Mouse (Mus musculus): ENCODE measurements around the gene Atg9b. TPM values are rescaled to one million over a fixed set of nuclear protein-coding genes. Genes with fewer than 3 reads are reported as not detected.

Atg9b gene
- polyA plus RNA-seq, 1 experiment from 2014 or later: 0.48 TPM

DNA sequence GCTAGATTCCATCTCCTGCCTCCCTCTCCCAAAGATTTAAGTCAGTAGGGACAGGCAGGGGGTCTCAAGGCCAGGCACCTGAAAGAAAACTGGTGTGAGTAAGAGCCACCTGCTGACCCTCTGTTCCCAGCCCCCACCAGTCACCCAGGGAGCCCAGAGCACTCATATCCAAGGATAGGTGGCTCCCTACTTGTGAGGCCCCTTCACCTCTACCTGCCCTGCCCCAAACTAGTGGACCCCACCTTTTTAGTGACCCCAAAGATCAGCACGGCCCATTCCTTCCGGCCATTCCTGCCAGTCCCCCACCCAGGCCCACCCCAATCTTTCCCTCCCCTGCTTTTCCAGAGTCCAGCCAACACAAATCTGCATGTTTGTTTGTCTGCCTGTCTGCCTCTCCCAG is 28.5 kb downstream of the Atg9b start:
- DNase-seq (ENCODE audit: low spot score) (no peak), ATAC-seq (no peak)
- H3K4me2 ChIP-seq (ENCODE audit: low read length): no peak overlapping the region
- 66% methylated on average over 2 of the region's 2 CpGs for WGBS
- H3K4me1 ChIP-seq (ENCODE audit: control insufficient read depth, insufficient read depth, low read length): no peaks in the 10 kb centered on the region
- H3K9me3 ChIP-seq (replicated peaks; ENCODE audit: control insufficient read depth, low read length): no peaks in the 10 kb centered on the region
- no peak overlapping the region for H3K9ac ChIP-seq (ENCODE audit: low read length)
- H3K27me3 ChIP-seq (replicated peaks; ENCODE audit: control insufficient read depth, insufficient read depth, low read length): no peaks in the 10 kb centered on the region
- H3K36me3 ChIP-seq (ENCODE audit: control insufficient read depth, insufficient read depth, low read length): no peaks in the 10 kb centered on the region
- no peak overlapping the region for H3K4me3 ChIP-seq (ENCODE audit: low read depth, low read length)
- H3K27ac ChIP-seq (ENCODE audit: low read depth, low read length): no peak overlapping the region

DNA sequence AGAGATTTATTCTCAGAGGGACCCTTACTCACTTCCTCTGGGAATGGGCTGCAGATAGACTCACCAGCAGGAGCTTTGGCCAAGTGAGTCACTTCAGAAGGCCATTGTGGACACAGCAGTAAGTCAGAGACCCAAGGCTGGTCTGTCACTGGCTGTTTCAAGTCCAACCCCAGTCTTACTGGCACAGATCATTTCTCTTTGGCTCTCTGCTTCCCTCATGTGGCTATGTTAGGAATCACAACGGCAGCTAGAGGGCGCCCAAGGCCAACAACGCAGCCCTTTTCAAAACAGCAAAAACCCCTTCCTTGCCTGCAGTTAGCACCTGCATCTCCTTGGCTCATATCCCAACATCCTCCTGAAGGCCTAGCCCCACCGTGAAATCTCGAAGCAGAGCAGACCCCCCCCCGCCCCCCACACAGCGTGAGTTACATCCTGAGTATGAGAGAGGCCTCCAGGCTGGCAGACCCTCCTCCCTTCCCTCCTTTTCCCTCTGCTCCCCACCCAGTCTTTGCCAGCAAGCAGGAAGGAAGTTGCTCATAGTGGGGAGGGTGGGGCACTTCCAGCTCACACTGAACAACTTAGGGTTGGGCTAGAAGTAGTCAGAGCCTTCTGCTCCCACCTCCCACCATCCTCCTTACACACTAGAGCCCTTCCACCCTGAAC is 31.0 kb downstream of the Atg9b start:
- Histone ChIP-seq H3K27me3 (replicated peaks; ENCODE audit: control insufficient read depth, insufficient read depth, low read length) (no peaks in the 10 kb centered on the region), H3K36me3 (ENCODE audit: control insufficient read depth, insufficient read depth, low read length) (no peaks in the 10 kb centered on the region), H3K27ac (ENCODE audit: low read depth, low read length) (peak overlapping the region; percentile 14; the same call in 1 of the 2 replicates), H3K4me2 (ENCODE audit: low read length) (no peak overlapping the region), H3K9ac (ENCODE audit: low read length) (no peak overlapping the region), H3K4me3 (ENCODE audit: low read depth, low read length) (no peak overlapping the region), H3K9me3 (replicated peaks; ENCODE audit: control insufficient read depth, low read length) (no peaks in the 10 kb centered on the region), H3K4me1 (ENCODE audit: control insufficient read depth, insufficient read depth, low read length) (no peaks in the 10 kb centered on the region)
- ATAC-seq: peak; percentile 64
- DNase-seq (ENCODE audit: low spot score): peak; percentile 87
- WGBS: 0% methylated on average over 7 of the region's 7 CpGs

DNA sequence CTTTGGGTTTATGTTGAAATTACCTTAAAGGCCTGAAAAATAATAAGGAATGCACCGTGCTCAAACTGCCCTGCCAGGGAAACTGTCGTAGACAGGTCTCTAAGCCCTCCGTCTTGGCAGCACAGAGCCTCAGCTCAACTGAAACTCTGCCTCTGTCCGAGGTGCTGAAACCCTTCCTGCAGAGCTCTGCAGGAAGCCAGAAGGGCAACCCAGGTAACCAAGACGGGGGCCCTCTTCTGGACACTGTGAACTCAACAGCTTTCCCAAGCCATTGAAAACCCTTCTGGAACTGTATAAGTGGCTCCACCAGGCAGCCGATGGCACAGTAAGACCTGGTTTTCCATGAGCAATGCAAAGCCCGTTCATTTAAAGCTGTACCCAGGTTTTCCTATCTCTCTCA is 34.5 kb downstream of the Atg9b start:
- Histone ChIP-seq H3K9ac (ENCODE audit: low read length) (no peak overlapping the region), H3K4me1 (ENCODE audit: control insufficient read depth, insufficient read depth, low read length) (peaks cover 6% of the 10 kb centered on the region), H3K9me3 (replicated peaks; ENCODE audit: control insufficient read depth, low read length) (no peaks in the 10 kb centered on the region), H3K4me2 (ENCODE audit: low read length) (no peak overlapping the region), H3K36me3 (ENCODE audit: control insufficient read depth, insufficient read depth, low read length) (no peaks in the 10 kb centered on the region), H3K27ac (ENCODE audit: low read depth, low read length) (no peak overlapping the region), H3K4me3 (ENCODE audit: low read depth, low read length) (no peak overlapping the region), H3K27me3 (replicated peaks; ENCODE audit: control insufficient read depth, insufficient read depth, low read length) (no peaks in the 10 kb centered on the region)
- DNase-seq (ENCODE audit: low spot score) (peak; percentile 82), ATAC-seq (no peak)
- WGBS: 13% methylated on average over 7 of the region's 7 CpGs

DNA sequence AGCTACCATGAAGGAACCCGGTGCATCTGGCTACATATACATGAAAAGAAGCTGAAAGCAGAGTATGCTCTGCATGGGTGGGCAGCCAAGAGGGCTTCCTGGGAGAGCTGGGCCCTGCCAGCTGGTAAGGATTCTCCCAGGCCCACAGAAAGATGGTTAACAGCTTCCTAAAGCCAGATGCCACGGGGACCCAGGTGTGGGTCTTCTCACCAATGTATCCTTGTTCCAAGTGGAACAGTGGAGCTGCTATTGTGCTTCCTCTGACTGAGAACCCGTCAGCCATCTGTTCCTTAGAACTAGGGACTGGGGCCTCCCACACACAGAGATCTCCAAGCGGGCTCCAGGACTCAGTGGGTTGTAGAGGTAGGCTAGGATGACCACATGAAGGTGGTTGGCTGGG is 35.2 kb downstream of the Atg9b start:
- Histone ChIP-seq H3K4me1 (ENCODE audit: control insufficient read depth, insufficient read depth, low read length) (peaks cover 10% of the 10 kb centered on the region), H3K27ac (ENCODE audit: low read depth, low read length) (no peak overlapping the region), H3K9me3 (replicated peaks; ENCODE audit: control insufficient read depth, low read length) (no peaks in the 10 kb centered on the region), H3K27me3 (replicated peaks; ENCODE audit: control insufficient read depth, insufficient read depth, low read length) (no peaks in the 10 kb centered on the region), H3K36me3 (ENCODE audit: control insufficient read depth, insufficient read depth, low read length) (no peaks in the 10 kb centered on the region), H3K4me3 (ENCODE audit: low read depth, low read length) (no peak overlapping the region), H3K4me2 (ENCODE audit: low read length) (no peak overlapping the region), H3K9ac (ENCODE audit: low read length) (no peak overlapping the region)
- 41% methylated on average over 4 of the region's 4 CpGs for WGBS
- ATAC-seq (no peak), DNase-seq (ENCODE audit: low spot score) (peak; percentile 19)

DNA sequence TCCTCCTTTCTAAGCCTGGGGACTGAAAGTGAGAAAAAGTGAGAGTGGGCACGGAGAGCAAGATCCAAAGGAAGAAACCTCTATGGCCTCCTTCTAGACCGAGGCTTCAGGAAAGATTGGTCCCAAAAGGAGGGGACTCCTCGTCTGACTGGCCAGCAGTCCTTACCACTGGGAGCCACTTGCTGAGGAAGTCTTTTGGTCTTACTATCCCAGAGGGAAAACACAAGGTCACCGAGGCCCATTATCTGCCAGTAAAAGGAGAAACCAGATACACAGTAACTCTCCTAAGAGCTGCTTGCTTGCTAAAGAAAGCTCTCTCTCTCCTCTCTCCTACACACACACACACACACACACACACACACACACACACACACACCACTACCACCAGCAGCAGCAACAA is 38.6 kb downstream of the Atg9b start:
- no peaks in the 10 kb centered on the region for H3K9me3 ChIP-seq (replicated peaks; ENCODE audit: control insufficient read depth, low read length)
- H3K9ac ChIP-seq (ENCODE audit: low read length): no peak overlapping the region
- no peak overlapping the region for H3K4me3 ChIP-seq (ENCODE audit: low read depth, low read length)
- peaks cover 5% of the 10 kb centered on the region; the same call in 1 of the 2 replicates for H3K27me3 ChIP-seq (replicated peaks; ENCODE audit: control insufficient read depth, insufficient read depth, low read length)
- H3K4me2 ChIP-seq (ENCODE audit: low read length): no peak overlapping the region
- peak overlapping the region; percentile 90; the same call in 1 of the 2 replicates for H3K27ac ChIP-seq (ENCODE audit: low read depth, low read length)
- ATAC-seq (no peak), DNase-seq (ENCODE audit: low spot score) (no peak)
- peaks cover 30% of the 10 kb centered on the region for H3K4me1 ChIP-seq (ENCODE audit: control insufficient read depth, insufficient read depth, low read length)
- no peaks in the 10 kb centered on the region for H3K36me3 ChIP-seq (ENCODE audit: control insufficient read depth, insufficient read depth, low read length)
- 27% methylated on average over 4 of the region's 4 CpGs for WGBS

DNA sequence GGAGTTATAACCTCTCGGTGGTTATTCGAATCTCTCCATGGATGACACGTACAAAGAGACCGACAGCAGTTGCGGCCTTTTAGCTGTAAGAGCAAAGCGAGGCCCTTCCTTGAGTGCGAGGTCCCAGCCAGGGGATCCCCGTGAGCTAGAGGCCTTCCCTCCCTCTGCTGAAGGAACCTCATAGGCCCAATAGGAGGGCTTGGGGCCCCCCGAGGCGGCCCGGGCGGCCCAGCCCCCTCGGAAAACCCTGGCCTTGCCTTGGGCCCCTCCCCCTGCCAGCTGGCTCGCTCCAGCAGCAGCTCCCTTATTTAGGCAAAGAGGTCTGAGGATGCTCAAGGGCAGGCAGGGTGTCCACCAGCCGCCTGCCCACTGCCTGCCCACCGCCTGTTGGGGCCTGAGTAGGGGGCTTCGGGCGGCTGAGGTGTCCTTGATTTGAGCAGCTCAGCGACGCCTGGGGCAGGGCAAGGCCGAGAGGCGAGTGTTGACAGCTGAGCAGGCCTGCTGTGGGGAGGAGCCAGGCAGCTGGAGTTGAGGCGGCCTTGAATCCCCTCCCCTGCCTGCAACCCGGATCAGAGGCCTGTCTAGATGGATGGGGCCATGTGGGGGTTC is 39.6 kb downstream of the Atg9b start:
- peaks cover 5% of the 10 kb centered on the region; the same call in 1 of the 2 replicates for H3K27me3 ChIP-seq (replicated peaks; ENCODE audit: control insufficient read depth, insufficient read depth, low read length)
- peak overlapping the region; percentile 83 for H3K9ac ChIP-seq (ENCODE audit: low read length)
- H3K36me3 ChIP-seq (ENCODE audit: control insufficient read depth, insufficient read depth, low read length): no peaks in the 10 kb centered on the region
- peak overlapping the region; percentile 90 for H3K27ac ChIP-seq (ENCODE audit: low read depth, low read length)
- H3K4me2 ChIP-seq (ENCODE audit: low read length): peak overlapping the region; percentile 96
- peak overlapping the region; percentile 67 for H3K4me3 ChIP-seq (ENCODE audit: low read depth, low read length)
- peaks cover 35% of the 10 kb centered on the region for H3K4me1 ChIP-seq (ENCODE audit: control insufficient read depth, insufficient read depth, low read length)
- ATAC-seq (peak; percentile 32), DNase-seq (ENCODE audit: low spot score) (peak; percentile 65)
- WGBS: 2% methylated on average over 24 of the region's 24 CpGs
- H3K9me3 ChIP-seq (replicated peaks; ENCODE audit: control insufficient read depth, low read length): no peaks in the 10 kb centered on the region

DNA sequence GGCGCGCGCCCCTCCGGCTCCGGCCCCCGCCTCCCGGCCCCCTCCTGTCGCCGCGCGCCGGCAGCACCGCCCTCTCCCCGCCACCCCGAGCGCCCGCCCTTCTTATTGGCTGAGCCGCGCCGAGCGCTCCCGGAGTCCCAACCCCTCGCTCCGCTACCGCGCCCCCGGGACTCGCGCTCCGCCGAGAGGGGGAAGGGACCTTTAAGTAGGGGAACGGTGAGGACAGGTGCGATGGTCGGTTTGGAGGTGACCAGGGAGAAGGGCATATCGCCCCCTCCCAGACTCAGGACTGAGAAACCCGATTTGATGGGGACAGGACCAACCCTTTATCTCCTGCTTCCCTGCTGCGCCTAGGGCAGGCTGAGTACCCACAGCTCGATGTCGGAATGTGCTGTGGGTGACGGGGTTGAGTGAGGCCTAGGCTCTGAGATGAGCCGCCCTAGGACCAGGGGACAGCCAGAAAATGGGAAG is 40.2 kb downstream of the Atg9b start:
- Histone ChIP-seq H3K36me3 (ENCODE audit: control insufficient read depth, insufficient read depth, low read length) (no peaks in the 10 kb centered on the region), H3K4me1 (ENCODE audit: control insufficient read depth, insufficient read depth, low read length) (peaks cover 35% of the 10 kb centered on the region), H3K27ac (ENCODE audit: low read depth, low read length) (peak overlapping the region; percentile 90), H3K4me3 (ENCODE audit: low read depth, low read length) (peak overlapping the region; percentile 67), H3K27me3 (replicated peaks; ENCODE audit: control insufficient read depth, insufficient read depth, low read length) (peaks cover 5% of the 10 kb centered on the region; the same call in 1 of the 2 replicates), H3K4me2 (ENCODE audit: low read length) (peak overlapping the region; percentile 96), H3K9me3 (replicated peaks; ENCODE audit: control insufficient read depth, low read length) (no peaks in the 10 kb centered on the region), H3K9ac (ENCODE audit: low read length) (peak overlapping the region; percentile 83)
- WGBS: under 1% methylated on average over 32 of the region's 41 CpGs
- peak; percentile 91 for ATAC-seq
- DNase-seq (ENCODE audit: low spot score): peak; percentile 94

DNA sequence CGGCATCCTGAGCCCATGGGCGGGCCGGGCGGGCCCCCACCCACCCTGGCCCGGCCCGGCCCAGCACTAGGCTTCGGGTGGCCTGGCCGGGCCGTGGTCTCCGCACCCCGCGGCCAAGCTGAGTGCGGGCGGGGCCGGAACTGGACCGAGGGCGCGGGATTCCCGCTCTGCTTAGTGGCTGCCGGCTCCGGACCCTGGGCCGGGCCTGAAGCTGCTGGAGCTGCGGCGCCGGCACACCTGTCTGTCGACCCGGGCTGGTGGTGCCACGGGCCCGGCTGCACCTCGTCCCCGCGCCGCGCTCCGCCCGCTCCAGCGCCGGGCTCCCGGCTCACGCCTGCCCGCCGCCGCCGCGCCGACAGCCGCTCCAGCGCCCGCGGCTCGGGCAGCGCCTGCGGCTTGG is 40.7 kb downstream of the Atg9b start, which contains the start of gene Kcnh2:
Gene Kcnh2 (minus strand): TSS at position 327 of the 400 bp plus-strand sequence.
- Histone ChIP-seq H3K36me3 (ENCODE audit: control insufficient read depth, insufficient read depth, low read length) (no peaks in the 10 kb centered on the region), H3K4me2 (ENCODE audit: low read length) (peak within 1 kb of the TSS; percentile 96), H3K4me3 (ENCODE audit: low read depth, low read length) (peak within 1 kb of the TSS; percentile 67), H3K9me3 (replicated peaks; ENCODE audit: control insufficient read depth, low read length) (no peaks in the 10 kb centered on the region), H3K4me1 (ENCODE audit: control insufficient read depth, insufficient read depth, low read length) (peaks cover 35% of the 10 kb centered on the region), H3K27me3 (replicated peaks; ENCODE audit: control insufficient read depth, insufficient read depth, low read length) (peaks cover 5% of the 10 kb centered on the region; the same call in 1 of the 2 replicates), H3K27ac (ENCODE audit: low read depth, low read length) (peak within 1 kb of the TSS; percentile 90), H3K9ac (ENCODE audit: low read length) (peak within 1 kb of the TSS; percentile 83)
- DNase-seq (ENCODE audit: low spot score) (no peak), ATAC-seq (peak; percentile 53; the same call in 1 of the 2 replicates)
- WGBS: 0% methylated on average over 27 of the region's 53 CpGs
